Mouse (Mus musculus): ENCODE results near the gene Lmod1. TPM values are rescaled to one million over a fixed set of nuclear protein-coding genes. Genes with fewer than 3 reads are reported as not detected.

Gene Lmod1
- 1.0 TPM in 2 replicates for polyA plus RNA-seq (2015; fragmentation: Nextera tagmentation; extraction: Ambion mirVana)

- peak; percentile 81 for ATAC-seq (ENCODE audit: insufficient number of reproducible peaks, low FRiP score, low TSS enrichment, low read depth)
- H3K9me3 ChIP-seq (replicated peaks), result no peaks in the 10 kb centered on the region
- H3K36me3 ChIP-seq, result no peaks in the 10 kb centered on the region
- peak within 1 kb of the TSS; percentile 41 for H3K4me2 ChIP-seq (replicated peaks)
- peak within 1 kb of the TSS; percentile 14 for H3K4me3 ChIP-seq (replicated peaks)
- no peak within 1 kb of the TSS for H3K9ac ChIP-seq
- whole genome bisulfite sequencing, result 15% methylated on average over 8 of the region's 8 CpGs
- peaks cover 15% of the 10 kb centered on the region for H3K4me1 ChIP-seq
- peak within 1 kb of the TSS; percentile 51; the same call in 1 of the 2 replicates for H3K27ac ChIP-seq (replicated peaks)
- H3K27me3 ChIP-seq, result 0 out of 2 replicates have a peak, but pooled peaks cover 4% of the 10 kb centered on the region
Measured at GRCm38 (mm10) chr1:135324571-135324970, at the start of gene Lmod1. Gene Lmod1 (plus strand): TSS chr1:135324807.

- Histone ChIP-seq H3K4me2 (replicated peaks) (no peak overlapping the region), H3K9ac (no peak overlapping the region), H3K27ac (replicated peaks) (no peak overlapping the region), H3K4me1 (peaks cover 22% of the 10 kb centered on the region), H3K9me3 (replicated peaks) (no peaks in the 10 kb centered on the region), H3K36me3 (peaks cover 35% of the 10 kb centered on the region), H3K27me3 (no peaks in the 10 kb centered on the region), H3K4me3 (replicated peaks) (no peak overlapping the region)
- 62% methylated on average over 9 of the region's 9 CpGs for WGBS
- no peak for ATAC-seq (ENCODE audit: insufficient number of reproducible peaks, low FRiP score, low TSS enrichment, low read depth)
Measured at GRCm38 (mm10) chr1:135280646-135281045, 44.0 kb upstream of the Lmod1 start.

- H3K4me2 ChIP-seq (replicated peaks), result no peak overlapping the region
- ATAC-seq (ENCODE audit: insufficient number of reproducible peaks, low FRiP score, low TSS enrichment, low read depth), result no peak
- peaks cover 25% of the 10 kb centered on the region for H3K36me3 ChIP-seq
- peaks cover 22% of the 10 kb centered on the region for H3K4me1 ChIP-seq
- no peak overlapping the region for H3K4me3 ChIP-seq (replicated peaks)
- H3K9ac ChIP-seq, result no peak overlapping the region
- no peak overlapping the region for H3K27ac ChIP-seq (replicated peaks)
- no peaks in the 10 kb centered on the region for H3K9me3 ChIP-seq (replicated peaks)
- 96% methylated on average over 17 of the region's 17 CpGs for WGBS
- H3K27me3 ChIP-seq, result no peaks in the 10 kb centered on the region
Measured at GRCm38 (mm10) chr1:135281841-135282240, 42.8 kb upstream of the Lmod1 start.

GRCm38 (mm10) chr1:135282536-135283286, 41.9 kb upstream of the Lmod1 start:
- 34% methylated on average over 13 of the region's 13 CpGs for WGBS

GRCm38 (mm10) chr1:135283287-135283825, 41.3 kb upstream of the Lmod1 start:
- Histone ChIP-seq H3K4me1 (peaks cover 22% of the 10 kb centered on the region), H3K27ac (replicated peaks) (peak overlapping the region; percentile 93), H3K27me3 (no peaks in the 10 kb centered on the region), H3K36me3 (peaks cover 10% of the 10 kb centered on the region), H3K9me3 (replicated peaks) (no peaks in the 10 kb centered on the region), H3K4me2 (replicated peaks) (peak overlapping the region; percentile 79), H3K4me3 (replicated peaks) (peak overlapping the region; percentile 90), H3K9ac (peak overlapping the region; percentile 85)
- ATAC-seq (ENCODE audit: insufficient number of reproducible peaks, low FRiP score, low TSS enrichment, low read depth), result peak; percentile 74
- WGBS, result under 1% methylated on average over 48 of the region's 48 CpGs

More at GRCm38 (mm10) chr1:135282536-135283286, 41.9 kb upstream of the Lmod1 start:
- H3K4me1 ChIP-seq, result peaks cover 22% of the 10 kb centered on the region
- peak overlapping the region; percentile 90 for H3K4me3 ChIP-seq (replicated peaks)
- H3K27me3 ChIP-seq, result no peaks in the 10 kb centered on the region
- peak overlapping the region; percentile 79 for H3K4me2 ChIP-seq (replicated peaks)
- H3K27ac ChIP-seq (replicated peaks), result peak overlapping the region; percentile 93
- peaks cover 16% of the 10 kb centered on the region for H3K36me3 ChIP-seq
- no peaks in the 10 kb centered on the region for H3K9me3 ChIP-seq (replicated peaks)
- ATAC-seq (ENCODE audit: insufficient number of reproducible peaks, low FRiP score, low TSS enrichment, low read depth), result no peak
- H3K9ac ChIP-seq, result peak overlapping the region; percentile 85

GRCm38 (mm10) chr1:135283826-135284291, 40.7 kb upstream of the Lmod1 start, which contains the start of gene Rnpep:
Gene Rnpep (minus strand): TSS chr1:135284084.
- Histone ChIP-seq H3K4me2 (replicated peaks) (peak within 1 kb of the TSS; percentile 79), H3K4me3 (replicated peaks) (peak within 1 kb of the TSS; percentile 90), H3K9me3 (replicated peaks) (no peaks in the 10 kb centered on the region), H3K4me1 (peaks cover 22% of the 10 kb centered on the region), H3K27me3 (no peaks in the 10 kb centered on the region), H3K27ac (replicated peaks) (peak within 1 kb of the TSS; percentile 93), H3K36me3 (peaks cover 5% of the 10 kb centered on the region), H3K9ac (peak within 1 kb of the TSS; percentile 85)
- ATAC-seq (ENCODE audit: insufficient number of reproducible peaks, low FRiP score, low TSS enrichment, low read depth), result peak; percentile 85
- WGBS, result under 1% methylated on average over 39 of the region's 39 CpGs

- Histone ChIP-seq H3K9ac (no peak overlapping the region), H3K27me3 (no peaks in the 10 kb centered on the region), H3K4me2 (replicated peaks) (no peak overlapping the region), H3K9me3 (replicated peaks) (no peaks in the 10 kb centered on the region), H3K4me1 (peaks cover 15% of the 10 kb centered on the region), H3K27ac (replicated peaks) (no peak overlapping the region), H3K4me3 (replicated peaks) (no peak overlapping the region), H3K36me3 (no peaks in the 10 kb centered on the region)
- WGBS, result 50% methylated on average over 2 of the region's 2 CpGs
- no peak for ATAC-seq (ENCODE audit: insufficient number of reproducible peaks, low FRiP score, low TSS enrichment, low read depth)
Measured at GRCm38 (mm10) chr1:135286311-135286710, 38.3 kb upstream of the Lmod1 start.

GRCm38 (mm10) chr1:135290908-135291307, 33.7 kb upstream of the Lmod1 start:
- Histone ChIP-seq H3K9ac (no peak overlapping the region), H3K27ac (replicated peaks) (no peak overlapping the region; the same call in 1 of the 2 replicates), H3K4me2 (replicated peaks) (no peak overlapping the region), H3K4me3 (replicated peaks) (no peak overlapping the region), H3K4me1 (no peaks in the 10 kb centered on the region), H3K9me3 (replicated peaks) (no peaks in the 10 kb centered on the region), H3K36me3 (peaks cover 14% of the 10 kb centered on the region), H3K27me3 (no peaks in the 10 kb centered on the region)
- ATAC-seq (ENCODE audit: insufficient number of reproducible peaks, low FRiP score, low TSS enrichment, low read depth), result no peak
- 62% methylated on average over 5 of the region's 5 CpGs for WGBS

- Histone ChIP-seq H3K4me1 (peaks cover 21% of the 10 kb centered on the region), H3K27me3 (no peaks in the 10 kb centered on the region), H3K36me3 (peaks cover 28% of the 10 kb centered on the region), H3K9me3 (replicated peaks) (no peaks in the 10 kb centered on the region), H3K27ac (replicated peaks) (no peak overlapping the region), H3K9ac (no peak overlapping the region), H3K4me3 (replicated peaks) (no peak overlapping the region), H3K4me2 (replicated peaks) (no peak overlapping the region)
- ATAC-seq (ENCODE audit: insufficient number of reproducible peaks, low FRiP score, low TSS enrichment, low read depth), result no peak
- WGBS, result 65% methylated on average over 6 of the region's 6 CpGs
Measured at GRCm38 (mm10) chr1:135311356-135311755, 13.3 kb upstream of the Lmod1 start.

GRCm38 (mm10) chr1:135312201-135312600, 12.4 kb upstream of the Lmod1 start:
- 77% methylated on average over 4 of the region's 4 CpGs for WGBS
- ATAC-seq (ENCODE audit: insufficient number of reproducible peaks, low FRiP score, low TSS enrichment, low read depth), result no peak
- Histone ChIP-seq H3K9me3 (replicated peaks) (no peaks in the 10 kb centered on the region), H3K27ac (replicated peaks) (no peak overlapping the region), H3K36me3 (peaks cover 22% of the 10 kb centered on the region), H3K27me3 (no peaks in the 10 kb centered on the region), H3K9ac (no peak overlapping the region), H3K4me1 (peaks cover 21% of the 10 kb centered on the region), H3K4me3 (replicated peaks) (peak overlapping the region; percentile 67), H3K4me2 (replicated peaks) (peak overlapping the region; percentile 68)

GRCm38 (mm10) chr1:135313284-135314031, 11.1 kb upstream of the Lmod1 start, which contains the start of gene Timm17a:
Gene Timm17a (minus strand): TSS chr1:135313778.
- peak within 1 kb of the TSS; percentile 87 for H3K27ac ChIP-seq (replicated peaks)
- peaks cover 21% of the 10 kb centered on the region for H3K4me1 ChIP-seq
- peak within 1 kb of the TSS; percentile 89 for H3K9ac ChIP-seq
- no peaks in the 10 kb centered on the region for H3K9me3 ChIP-seq (replicated peaks)
- peak; percentile 99 for ATAC-seq (ENCODE audit: insufficient number of reproducible peaks, low FRiP score, low TSS enrichment, low read depth)
- peak within 1 kb of the TSS; percentile 68 for H3K4me2 ChIP-seq (replicated peaks)
- no peaks in the 10 kb centered on the region for H3K27me3 ChIP-seq
- WGBS, result under 1% methylated on average over 51 of the region's 51 CpGs
- H3K36me3 ChIP-seq, result peaks cover 13% of the 10 kb centered on the region
- peak within 1 kb of the TSS; percentile 67 for H3K4me3 ChIP-seq (replicated peaks)

Data from embryonic facial prominence, embryonic 15.5 days (tissue).